Mouse (Mus musculus) 416B (cell line): ENCODE results near the gene Cngb1.
A peak's percentile ranks its signal among the peaks of the same experiment; 100 is the strongest.

Experiments
- DNase-seq: peaks from one replicate; pipeline ENCODE4 v3.0.0; 2011; ENCODE audit warnings: low read depth

Cngb1 gene

DNA sequence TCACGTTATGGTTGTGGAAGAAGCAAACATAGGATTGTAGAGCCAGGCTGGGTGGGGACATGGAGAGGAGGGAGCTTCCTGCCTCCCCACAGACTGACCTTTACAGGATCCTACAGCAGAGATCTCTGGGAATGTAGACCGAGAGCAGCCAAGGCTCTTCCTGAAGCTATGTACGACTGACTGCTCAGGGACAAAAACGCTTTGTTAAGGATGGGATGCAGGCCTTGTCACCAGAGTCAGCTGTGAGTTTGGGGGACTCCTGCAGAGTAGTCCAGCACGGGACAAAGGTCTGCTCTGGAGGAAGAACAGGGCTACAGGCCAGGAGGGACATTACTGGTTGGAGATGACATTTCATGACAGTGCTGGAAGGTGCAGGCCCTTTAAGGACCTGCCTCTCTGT is 18.3 kb upstream of the Cngb1 start:
- DNase-seq = no peak

DNA sequence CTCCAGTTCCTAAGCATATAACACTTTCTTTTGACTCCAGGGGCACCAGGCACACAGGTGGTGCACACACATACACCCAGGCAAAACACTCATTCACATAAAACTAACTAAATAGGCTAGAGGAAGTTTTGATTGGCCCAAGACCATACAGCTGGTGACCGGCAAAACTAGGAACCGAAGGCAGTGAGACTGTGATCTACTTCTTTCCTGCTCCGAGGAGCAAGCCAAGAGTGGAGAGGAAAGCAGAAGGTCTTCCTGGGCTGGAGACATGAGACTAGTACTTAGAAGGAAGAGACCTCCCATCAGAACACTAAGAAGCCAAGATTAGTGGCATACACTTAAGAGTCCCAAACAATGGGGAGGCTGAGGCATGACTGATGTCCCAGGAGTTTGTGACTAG is 16.8 kb upstream of the Cngb1 start:
- no peak for DNase-seq

DNA sequence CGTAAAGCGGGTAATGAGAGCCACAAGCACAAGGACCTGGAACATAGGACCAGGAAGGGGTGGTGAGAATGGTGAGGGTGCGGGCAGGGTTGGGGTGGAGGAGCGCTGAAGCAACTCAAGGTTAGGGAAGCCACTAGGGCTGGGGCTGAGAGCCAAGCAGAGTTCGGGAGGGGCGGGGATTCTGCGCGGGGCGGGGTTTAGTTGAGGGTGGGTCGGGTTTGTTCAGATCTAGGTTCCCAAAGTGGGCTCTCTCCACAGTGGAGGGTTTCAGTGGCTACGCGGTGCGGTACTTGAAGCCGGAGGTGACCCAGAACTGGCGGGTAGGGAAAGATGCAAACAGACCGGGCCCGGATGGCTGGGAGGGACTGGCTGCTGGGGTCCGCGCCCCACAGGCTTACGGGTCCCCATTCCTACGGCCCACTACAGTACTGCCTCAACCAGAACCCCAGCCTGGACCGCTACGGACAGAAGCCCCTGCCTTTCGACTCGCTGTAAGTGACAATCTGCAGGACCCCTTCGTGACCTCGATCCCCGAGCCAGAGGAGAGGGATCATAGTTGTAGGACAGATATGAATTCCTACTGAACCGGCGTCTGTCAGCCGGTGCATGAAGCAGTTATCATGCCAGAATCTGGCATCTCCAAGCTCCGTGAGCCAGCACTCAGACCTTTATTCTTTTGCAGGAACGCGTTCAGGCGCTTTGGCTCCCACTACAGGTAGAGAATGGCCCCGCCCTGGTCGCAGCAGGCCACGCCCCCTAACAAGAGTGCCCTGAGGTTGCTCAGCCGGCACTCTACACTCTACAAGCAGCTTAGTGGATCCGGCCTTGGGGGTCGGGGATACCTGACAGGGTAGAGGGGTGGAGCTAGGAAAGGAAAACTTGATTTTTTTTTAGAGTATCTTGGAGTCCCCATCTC is 14.1 kb upstream of the Cngb1 start:
- no peak for DNase-seq

DNA sequence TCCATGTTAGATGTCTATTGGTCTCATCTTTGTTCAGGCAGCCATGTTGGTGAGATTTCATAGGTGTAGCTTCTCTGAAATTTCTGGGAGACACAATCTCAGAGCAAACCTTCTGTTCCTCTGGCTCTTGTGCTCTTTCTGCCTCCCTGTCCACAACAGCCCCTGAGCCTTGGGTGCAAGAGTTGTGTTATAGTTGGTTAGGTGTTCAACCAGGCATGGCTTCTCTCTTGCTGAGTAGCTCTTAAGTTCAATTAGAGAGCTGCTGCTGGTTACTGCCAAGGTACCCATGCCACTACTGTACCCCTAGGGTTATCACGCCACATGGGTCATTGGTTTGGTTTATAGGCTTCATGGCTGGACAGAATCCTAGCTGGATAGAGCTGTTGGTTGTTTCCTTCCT is 9.0 kb upstream of the Cngb1 start:
- no peak for DNase-seq

DNA sequence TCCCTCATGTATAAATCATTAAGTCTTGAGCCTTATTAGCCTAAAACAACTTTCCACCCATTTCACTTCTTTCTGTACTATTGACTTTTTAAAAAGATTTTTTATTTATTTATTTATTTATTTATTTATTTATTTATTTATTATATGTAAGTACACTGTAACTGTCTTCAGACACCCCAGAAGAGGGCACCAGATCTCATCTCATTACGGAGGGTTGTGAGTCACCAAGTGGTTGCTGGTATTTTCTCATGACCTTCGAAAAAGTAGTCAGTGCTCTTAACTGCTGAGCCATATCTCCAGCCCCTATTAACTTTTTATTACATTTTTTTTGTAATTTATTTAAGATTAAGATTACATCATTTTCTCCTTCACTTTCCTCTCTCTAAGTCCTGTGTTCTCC is 8.3 kb upstream of the Cngb1 start:
- peak; percentile 78 for DNase-seq

DNA sequence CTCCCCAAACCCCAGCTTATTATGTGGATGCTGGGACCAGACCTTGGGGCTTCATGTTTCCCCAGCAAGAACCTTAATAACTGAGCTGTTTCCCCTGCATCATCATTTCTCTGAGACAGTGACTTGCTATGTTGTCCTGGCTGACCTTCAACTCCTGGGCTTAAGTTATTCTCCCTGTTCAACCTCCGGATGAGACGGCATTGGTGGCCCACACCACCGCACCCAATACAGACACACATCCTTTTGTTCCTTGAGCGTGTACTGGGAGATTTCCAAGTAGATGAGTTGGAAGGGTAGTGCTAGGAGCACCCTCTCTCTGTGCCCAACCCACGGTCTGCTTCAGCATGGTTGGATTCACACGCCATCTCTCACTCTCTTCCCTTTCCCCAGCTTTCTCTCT is 7.5 kb upstream of the Cngb1 start:
- no peak for DNase-seq

DNA sequence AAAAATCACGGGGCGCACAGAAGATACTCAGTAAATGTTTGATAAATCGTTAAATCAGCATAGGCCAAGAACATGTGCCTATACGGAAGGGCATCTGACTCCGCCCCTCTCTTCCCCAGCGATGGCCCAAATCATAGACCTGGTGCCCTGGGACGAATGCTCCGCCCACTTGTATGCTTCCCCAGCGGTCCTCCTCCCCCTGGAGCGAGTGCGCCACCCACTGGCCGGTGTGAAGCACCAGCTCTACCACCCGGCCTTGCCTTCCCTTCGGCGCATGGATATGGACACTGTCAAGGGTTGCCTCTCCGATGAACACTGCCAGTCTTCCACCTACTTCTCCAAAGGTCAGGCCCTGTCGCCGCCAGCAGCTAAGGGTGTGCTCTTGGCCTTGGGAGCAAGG is 6.5 kb upstream of the Cngb1 start:
- DNase-seq = peak; percentile 78

DNA sequence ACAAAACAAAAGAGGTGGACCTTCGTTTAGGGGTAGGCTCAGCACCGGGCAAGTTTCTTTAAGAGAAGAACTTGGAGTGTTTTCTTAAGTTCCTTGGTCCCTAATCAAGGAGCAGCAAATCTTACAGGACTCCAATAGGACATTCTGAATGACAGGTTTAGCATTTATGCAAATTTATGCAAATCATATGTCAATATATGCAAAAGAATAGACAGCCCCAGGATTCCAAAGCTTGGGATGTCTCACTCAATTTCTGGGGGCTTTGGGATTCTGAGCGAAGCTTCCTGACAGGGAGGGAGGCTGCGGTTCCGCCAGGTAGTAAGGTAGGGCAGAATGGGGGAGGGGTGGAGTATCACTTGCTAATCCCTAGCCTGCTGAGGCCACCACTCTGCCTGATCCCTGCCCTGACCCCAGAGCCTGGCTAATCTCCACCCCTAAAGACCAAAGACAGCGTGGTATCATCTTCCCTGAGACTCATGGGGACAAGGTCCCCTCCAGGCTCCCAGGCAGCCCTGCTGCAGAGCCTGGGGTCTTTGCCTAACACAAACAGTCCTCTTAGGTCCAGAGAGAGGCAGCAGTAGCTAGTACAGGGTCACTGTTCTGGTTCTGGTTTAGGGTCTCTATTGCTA is 4.1 kb upstream of the Cngb1 start, which contains the start of gene Tepp:
TSS of gene Tepp (plus strand) at position 225 of the 629 bp plus-strand sequence.
- no peak for DNase-seq

DNA sequence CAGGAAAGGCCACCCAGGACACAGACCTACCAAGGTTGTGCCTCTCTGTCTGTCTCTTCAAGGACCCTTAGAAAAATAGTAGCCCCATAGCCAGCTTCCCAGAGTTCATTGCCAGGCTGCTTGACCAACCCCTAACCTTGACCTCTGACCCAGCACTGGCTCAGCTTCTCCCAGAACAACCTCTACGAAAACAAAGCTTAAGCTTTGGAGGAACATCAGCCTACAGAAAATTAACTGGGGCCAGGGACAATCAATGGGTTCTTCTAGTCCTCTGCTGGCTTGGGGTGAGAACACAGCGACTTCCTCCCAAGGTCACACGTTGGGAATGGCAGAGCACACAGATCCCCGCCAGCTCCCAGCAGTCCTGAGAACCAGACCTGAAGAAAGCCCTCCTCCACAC is 859 bp downstream of the Cngb1 start:
- DNase-seq = no peak

DNA sequence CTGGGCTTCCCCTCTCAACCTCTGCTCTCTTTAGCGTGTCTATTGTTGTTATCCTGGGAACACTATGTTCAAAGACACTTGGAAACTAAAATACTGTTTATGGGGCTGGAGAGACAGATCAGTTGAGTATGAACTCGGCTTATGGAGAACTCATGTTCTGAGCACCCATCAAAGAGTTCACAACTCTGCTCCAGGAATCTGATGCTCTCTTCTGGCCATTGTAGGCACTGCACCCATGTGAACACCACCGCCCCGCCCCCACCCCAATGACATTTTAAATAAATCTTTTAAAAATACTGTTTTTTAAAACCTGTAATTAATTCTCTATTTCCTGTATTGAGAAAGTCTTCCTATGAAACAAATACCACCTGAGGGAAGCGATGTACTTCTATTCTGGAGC is 4.0 kb downstream of the Cngb1 start:
- DNase-seq = peak; percentile 65

DNA sequence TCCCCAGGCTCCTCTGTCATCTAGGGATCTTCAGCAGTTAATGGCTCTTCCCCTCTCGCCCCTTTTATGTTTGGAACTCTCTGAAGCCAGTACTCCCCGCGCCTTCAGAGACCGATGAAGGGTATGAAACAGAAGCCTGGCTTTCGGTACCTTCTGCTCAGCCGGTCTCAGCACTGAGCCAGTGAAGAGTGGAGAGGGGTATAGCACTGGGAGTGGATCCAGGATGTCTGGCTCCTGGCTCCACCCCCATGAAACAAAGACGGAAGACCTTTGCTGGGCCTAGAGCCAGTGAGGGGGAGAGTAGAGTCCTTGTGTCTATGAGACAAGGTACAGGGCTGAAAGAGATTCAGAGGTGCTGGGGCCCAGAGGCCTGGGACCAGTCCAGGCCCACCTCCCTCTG is 12.5 kb downstream of the Cngb1 start:
- DNase-seq = peak; percentile 75

DNA sequence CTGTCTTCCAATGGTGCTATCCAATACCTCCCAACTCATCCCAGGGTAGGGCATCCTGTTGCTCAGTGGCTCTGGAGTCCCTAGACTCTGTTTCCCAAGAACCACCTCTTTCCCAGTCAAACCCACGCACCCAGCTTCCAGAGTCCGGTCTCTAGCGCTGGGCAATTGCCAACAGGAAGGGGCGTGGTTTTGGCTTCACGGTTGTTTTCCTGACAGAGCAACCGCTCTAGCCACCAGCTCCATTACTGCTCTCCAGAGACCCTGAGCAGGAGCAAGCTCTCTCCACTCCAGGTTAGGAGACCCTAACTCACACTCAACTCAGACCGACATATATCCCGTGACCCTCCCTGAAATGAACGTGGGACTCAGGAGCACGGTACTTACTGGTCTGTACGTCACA is 13.2 kb downstream of the Cngb1 start:
- peak; percentile 82 for DNase-seq

DNA sequence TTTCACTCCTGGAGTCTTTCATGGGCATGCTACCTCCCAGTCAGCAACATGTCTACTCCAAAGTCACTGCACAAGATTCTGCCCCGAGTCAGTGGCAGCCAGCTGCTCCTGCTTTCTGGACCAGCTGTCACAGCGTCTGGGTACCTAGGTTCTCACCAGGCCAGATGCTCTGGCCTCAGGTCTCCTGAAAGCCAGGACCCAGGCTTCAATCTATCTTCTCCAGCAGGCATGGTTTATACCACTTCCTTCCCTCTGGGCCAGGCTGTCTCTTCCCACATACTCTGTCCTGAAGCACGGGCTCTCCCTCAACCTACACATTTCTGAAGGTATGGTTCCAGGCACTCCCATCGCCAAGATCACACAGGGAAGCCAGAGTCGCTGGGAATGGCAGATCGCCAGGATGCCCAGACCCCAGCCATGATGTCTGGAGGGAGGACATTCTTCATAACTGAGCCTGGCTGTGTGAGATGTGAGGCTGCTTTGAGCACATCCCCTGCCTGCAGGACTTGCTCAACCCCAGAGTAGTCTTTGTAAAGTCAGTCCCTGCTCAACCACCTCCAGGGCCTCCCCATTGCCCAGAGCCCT is 17.2 kb downstream of the Cngb1 start:
- DNase-seq = peak; percentile 81

DNA sequence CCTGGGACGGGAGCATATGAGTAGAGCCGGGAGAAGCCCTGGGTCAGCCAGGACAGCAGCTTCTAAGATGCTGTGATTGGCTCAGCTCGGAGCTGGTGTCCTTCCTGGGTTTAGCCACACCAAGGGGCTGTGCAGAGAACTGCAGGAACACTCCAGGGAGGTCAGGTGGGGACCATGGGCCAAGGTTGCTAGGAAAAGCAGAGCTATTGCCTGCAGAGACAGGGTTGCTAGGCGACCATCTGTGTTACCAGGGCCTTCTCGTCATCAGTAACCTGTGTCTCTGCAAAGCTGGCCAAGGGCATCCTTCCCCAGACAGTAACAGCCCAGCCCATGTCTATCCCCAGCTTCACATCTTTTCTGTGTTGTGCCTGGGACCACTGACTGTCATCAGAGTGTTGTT is 24.9 kb downstream of the Cngb1 start:
- no peak for DNase-seq

DNA sequence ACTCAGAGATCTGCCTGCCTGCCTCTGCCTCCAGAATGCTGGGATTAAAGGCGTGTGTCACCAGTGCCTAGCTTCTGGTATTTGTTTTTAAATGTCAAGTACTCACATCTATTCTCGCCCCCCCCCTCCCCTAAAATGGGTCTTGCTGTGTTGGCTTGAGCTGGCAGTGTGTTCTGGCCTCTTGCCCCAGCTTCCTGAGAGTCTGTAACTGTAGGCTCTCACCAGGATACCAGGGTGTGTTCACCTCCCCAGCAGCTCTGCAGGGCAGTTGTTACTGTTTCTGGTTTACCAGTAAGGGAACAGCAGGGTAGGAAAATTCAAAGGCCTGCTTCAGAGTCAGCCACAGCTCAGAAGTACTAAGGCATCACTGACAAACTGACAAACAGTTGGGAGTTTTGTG is 33.5 kb downstream of the Cngb1 start:
- DNase-seq = peak; percentile 59

DNA sequence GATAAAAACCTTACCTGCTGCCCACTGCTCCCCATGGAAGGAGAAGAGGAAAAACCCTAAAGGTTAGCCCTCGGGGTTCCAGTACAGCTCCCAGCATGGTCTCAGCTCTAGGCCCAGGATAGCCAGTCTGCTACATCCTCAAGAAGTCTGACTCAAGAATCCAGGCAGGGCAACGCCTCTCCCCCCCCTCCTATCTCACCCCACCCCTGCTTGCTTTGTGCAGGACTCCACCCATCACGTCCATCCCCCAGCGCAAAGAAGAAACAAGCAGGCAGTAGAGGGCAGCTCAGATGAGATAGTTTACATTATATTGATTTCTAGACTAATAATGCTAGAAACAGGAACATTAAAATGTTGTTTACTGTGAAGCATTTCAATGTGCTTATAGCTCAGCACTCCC is 34.5 kb downstream of the Cngb1 start:
- peak; percentile 49 for DNase-seq

DNA sequence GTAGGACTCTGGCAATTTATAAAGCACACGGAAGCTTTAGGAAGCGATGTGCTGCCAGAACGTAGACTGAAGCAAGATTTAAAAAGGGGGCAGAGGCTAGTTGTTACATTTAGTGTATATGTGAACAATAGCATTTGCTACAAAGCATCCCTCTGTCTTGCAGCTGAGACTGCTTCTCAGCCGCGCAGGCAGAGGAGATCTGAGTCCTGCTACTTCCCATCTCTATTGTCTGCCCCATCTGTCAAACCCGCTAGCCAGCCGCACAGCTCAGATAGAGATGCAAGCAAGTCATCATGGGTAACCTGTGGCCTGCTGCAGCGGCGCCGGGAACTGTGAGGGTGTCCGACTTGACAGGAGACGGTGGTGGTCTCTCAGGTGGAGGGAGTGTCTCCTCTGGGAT is 35.9 kb downstream of the Cngb1 start:
- no peak for DNase-seq

DNA sequence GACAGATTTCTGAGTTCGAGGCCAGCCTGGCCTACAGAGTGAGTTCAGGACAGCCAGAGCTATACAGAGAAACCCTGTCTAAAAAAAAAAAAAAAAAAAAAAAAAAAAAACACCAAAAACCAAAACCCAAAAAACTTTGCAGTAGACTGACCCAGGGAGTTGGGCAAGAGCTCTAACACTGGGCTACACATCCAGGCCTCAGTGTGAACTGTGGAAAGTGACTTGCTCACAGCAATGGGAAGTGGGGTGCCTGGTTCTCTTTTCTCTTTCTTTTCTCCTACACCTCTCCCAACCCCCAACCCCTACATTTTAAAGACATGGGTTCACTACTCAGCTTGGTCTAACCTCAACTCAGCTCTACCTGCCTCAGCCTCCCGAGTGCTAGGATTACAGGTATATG is 44.2 kb downstream of the Cngb1 start:
- DNase-seq = no peak

DNA sequence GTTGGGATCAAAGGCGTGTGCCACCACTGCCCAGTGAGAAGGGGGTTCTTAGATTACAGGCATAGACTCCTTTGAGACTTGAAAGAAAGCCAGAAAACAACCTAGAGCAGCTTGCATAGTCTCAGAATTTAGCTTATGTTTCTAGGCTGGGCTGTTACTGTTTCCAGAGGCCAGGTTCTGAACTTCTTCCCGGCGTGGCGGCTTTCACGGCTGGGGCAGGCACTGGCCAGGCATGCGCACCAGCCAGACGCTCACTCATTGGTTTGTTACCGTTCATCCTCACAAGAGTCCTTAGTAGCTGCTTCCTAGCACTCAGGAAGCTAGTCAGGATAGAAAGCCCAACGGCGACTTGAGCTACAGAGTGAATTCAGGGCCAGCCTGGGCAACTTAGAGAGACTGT is 50.8 kb downstream of the Cngb1 start:
- DNase-seq = no peak

DNA sequence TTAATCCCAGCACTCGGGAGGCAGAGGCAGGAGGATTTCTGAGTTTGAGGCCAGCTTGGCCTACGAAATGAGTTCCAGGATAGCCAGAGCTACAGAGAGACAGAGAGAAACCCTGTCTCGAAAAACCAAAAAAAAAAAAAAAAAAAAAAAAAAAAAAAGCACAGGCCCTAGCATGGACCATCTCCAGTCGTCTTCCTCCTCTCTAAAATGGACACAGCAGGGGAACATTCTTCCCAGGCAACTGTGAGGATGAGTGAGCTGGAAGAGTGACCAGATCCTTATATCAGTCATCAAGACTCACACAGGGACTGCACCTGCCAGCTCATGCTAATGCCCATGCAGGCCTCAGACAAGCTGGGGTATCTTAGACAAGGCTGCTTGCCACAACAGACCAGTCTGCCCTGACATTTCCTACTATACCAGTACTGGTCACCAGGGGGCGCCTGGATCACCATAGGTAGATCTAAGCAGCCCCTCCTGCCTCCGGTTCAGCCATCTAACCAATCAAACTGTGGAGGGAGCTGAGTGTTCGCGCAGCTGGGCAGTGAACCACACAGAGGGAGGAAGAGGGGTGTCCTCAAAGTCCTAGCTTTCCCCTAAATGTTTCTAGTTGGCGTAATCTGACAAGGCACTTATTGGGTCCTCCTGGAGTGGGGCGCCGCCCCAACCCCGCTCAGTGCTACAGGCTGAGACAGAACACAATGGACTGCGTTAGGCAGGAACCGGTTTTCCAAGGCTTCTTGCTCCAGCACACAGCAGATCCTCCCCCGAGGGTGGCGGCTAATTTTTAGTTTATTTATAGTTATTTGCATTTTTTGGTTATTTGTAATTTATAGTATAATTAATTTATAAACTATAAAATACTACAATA is 51.6 kb downstream of the Cngb1 start:
- peak; percentile 96 for DNase-seq

DNA sequence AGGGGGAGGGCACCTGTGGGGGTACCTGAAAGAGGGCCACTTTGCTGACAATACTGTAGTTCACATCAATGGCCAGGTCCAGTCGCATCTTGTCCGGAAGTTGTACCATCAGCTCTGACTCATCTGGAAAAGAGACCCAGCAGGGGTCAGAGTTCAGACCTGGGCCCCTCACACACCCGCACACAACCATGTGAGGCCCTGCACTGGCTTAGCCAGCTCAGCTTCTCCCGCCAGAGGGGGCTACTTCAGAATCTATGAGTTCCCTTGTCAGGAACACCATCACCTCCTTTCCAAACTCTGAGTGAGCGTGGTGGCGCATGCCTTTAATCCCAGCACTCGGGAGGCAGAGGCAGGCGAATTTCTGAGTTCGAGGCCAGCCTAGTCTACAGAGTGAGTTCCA is 54.3 kb downstream of the Cngb1 start:
- DNase-seq = no peak

DNA sequence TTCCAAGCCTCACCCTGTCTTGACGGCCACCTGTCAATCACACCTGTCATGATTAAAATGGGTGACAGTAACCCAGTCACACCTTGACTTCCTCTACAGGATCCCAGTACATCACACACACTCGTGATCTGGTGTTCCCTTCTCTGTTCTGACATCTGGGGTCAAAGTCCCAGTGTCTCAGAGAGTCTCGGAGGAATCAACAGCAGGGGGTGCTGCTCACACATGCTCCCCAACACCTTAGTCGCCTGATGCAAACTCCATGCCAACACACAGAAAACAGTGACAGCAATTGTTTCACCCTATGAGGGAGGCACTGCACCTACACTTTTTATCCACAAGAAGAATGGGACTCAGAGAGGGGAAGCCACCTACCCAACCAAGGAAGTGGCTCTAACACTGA is 56.5 kb downstream of the Cngb1 start:
- peak; percentile 64 for DNase-seq
